Mouse (Mus musculus) retina, embryonic 14.5 days (tissue): ENCODE data around the gene Zmynd10.

ENCODE experiments used
- DNase-seq: peaks from one replicate; pipeline ENCODE4 v3.0.0-alpha.2; 2015; ENCODE audit warnings: low spot score

Zmynd10 gene

DNA sequence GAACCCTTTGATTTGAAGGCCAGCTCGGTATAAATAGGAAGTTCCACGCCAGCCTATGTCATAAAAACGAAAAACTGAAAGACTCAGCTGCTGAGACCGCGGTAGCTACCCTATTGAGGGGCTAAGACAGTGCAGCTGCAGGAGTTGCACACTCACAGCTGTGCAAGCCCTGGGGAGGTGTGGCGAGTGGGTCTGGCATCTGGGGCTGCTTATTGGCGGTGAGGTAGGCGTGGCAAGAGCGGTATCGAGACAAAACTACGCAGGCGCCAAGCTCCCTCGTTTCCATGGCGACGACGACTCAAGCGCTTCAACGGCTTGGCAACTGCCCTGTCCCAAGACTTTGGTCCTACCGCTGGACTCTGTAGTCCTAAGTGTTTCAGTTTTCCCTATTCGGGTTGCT is at the start of gene Zmynd10:
Zmynd10 (plus strand) TSS at position 273 of the 400 bp plus-strand sequence.
- peak; percentile 95 for DNase-seq

DNA sequence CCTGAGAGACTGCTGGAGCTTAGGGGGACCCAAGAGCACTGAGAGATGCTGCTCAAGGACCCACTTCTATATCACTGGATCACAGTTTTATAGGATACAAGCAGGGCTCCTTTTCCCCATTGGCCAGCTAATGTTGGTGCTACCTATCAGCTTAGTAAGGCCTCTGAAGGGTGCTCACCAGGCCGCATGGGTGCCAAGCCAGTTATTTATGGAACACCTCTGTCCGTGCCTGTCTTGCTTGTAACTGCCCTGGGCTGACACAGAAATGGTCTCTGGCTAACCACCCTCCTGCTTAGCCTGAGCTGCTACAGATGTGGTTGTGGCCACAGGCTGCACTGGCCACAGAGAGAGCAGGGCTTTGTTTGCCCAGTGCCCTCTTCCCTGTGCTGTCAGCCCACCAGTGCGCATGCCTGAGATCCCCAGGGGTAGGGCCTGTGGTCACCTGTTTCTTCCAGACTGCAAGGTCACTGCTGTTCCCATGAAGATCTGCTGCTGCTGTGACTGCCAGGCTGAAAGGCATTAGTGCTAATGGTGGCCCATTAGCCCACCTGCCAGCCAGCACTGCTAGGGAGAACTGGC is 46.3 kb upstream of the Zmynd10 start:
- no peak for DNase-seq

- no peak for DNase-seq
Measured at GRCm38 (mm10) chr9:107502131-107502846, 44.8 kb upstream of the Zmynd10 start.

GRCm38 (mm10) chr9:107504662-107505537 is 42.2 kb upstream of the Zmynd10 start:
- DNase-seq: no peak

DNA sequence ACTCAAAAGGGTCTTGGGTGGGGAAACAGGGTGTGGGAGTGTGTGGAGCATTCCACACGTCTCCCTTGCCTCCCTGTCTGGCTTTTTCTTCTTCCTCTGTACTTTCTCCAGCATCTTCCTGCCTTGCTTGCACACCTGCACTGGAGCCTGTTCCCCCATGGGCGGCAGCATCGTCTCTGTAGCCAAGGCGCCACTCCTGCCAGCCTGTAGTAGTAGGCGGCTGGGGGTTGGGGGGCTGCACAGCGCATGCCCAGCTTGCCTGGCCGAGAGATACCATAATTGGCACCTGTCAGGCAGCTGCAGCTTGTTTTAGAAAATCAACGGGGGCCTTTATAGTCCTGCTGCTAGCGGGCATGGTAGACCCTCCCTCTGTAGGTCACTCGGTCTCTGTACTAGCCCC is 38.8 kb upstream of the Zmynd10 start:
- no peak for DNase-seq

DNA sequence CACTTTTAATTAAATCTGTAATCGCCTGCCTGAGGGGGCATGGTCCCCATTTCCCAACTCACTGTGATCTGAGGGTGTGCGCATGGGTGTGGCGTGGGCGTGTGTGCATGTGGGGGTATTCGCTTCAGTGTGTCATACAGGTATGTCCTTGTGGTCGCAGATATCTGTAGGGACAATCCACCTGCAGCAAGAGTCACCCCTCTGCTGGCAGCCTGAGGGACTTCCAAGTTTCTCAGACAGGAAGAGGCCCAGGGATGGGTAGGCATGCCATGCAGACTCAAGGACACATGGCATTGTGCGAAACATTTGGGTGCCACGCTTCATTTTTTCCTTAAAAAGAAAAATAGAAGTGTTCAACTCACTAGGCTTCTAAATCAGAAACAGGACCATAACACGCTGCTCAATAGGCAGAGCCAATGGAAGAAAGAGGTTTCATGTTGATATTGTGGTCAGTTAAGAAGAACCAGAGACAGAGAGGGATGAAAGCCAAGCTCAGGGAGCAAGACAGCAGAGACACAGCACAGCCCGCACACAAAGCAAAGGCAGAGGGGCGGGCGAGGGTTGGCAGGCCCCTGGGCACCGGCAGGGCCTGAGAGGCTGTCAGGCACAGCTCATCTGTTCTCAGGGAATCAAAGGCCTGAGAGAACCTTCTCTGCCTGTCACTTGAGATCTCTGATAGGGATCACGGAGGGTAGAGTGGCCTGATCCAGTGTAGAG is 36.6 kb upstream of the Zmynd10 start:
- no peak for DNase-seq

DNA sequence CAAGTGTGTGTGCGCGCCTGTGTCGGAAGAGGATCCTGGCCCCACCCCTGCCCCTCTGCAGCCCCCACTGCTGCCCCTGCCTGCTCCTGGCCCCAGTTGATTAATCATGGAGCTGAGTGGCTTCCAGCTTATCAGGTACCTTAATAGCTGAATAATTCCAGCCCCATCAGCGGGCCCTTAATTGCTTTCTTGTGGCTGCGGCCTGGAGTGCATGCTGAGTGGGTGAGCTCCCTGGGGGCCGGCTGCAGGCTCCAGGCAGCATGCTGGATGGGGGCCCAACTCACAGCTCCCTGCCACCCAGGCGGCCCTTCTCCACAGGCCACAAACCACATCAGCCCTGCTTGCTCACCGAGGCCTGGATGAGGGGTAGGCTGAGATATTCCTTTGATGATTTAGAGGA is 35.7 kb upstream of the Zmynd10 start:
- DNase-seq: no peak

GRCm38 (mm10) chr9:107512326-107512725 is 34.8 kb upstream of the Zmynd10 start:
- DNase-seq: no peak

- peak; percentile 86 for DNase-seq
Measured at GRCm38 (mm10) chr9:107514303-107514955, 32.7 kb upstream of the Zmynd10 start.

- DNase-seq: no peak
Measured at GRCm38 (mm10) chr9:107520331-107520730, 26.8 kb upstream of the Zmynd10 start.

DNA sequence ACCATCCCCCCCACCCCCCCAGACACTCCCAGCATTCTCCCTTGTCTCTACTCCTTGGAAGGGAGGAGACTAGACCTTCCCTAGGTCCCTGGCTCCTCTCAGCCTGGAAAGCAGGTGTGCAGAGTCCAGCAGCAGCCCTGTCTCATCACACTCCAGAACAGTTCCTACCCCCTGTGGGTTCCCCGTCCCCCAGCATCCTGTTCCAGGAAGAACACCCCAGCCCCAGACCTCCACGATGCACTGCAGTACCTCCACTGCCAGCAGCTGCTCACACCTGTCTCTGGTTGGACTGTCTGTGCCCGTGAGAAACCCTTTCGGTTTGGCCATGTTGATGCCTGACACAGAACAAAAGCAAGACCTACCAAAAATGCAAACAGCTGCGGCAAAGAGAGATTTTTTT is 25.9 kb upstream of the Zmynd10 start:
- no peak for DNase-seq

- peak; percentile 43 for DNase-seq
Measured at GRCm38 (mm10) chr9:107521711-107522399, 25.2 kb upstream of the Zmynd10 start.

- no peak for DNase-seq
Measured at GRCm38 (mm10) chr9:107522400-107522711, 24.7 kb upstream of the Zmynd10 start.

DNA sequence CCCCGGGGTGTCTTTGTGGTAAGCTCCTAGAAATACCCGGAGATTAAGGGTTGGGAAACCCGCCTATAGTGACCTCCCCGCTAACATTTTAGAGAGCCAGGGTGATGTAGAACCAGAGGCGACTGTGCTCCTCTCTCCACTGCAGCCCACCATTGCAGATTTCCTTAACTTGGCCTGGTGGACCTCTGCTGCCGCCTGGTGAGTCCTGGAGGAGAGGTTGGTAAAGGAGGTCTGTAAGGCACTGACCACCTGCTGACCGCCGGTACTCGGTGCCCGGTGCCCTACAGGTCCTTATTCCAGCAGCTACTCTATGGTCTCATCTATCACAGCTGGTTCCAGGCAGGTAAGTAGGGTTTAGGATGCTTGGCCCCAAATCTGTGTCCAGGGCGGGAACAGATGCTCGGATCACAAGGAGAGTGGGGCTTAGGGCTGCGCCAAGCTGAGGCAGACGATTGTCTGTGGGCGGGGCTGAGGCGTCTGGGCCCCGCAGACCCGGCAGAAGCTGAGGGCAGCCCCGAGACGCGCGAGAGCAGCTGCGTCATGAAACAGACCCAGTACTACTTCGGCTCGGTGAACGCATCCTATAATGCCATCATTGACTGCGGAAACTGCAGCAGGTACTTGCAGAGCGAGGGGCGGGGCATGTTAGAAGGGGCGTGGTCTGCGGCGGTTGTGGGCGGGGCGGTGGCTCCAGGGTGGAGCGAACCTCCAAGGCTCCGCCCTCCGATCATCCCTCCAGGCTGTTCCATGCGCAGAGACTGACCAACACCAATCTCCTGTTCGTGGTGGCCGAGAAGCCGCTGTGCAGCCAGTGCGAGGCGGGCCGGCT is 20.7 kb upstream of the Zmynd10 start:
- peak; percentile 86 for DNase-seq

DNA sequence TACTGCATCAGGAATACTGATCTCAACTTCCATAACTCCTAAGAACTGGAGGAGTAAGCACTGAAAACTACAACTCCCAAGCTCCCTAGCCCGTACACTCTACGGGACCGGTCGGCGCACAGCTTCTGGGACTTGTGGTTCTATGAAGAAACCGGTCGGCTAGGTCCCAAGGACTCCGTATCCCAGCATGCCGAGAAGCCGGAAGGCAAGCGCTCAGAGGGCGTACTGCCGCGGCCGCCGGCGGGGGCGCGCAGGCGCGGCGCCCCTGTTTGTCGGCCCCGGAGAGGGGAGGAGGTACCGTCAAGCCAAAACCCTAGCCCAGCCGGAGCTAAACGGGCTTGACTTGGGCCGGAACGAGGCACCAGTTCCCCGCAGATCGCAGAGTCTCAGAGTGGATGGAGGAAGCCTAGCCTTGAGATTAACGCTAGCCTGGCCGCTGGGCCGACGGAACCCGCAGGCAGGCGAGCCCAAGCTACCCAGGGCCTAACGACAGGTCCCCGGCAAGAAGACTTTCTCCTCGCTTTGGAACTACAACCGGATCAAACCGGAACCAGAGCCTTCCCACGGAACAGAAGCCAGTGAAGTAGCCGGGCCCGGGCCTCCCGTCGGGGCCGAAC is 13.2 kb upstream of the Zmynd10 start, which contains the start of gene Tmem115:
Tmem115 (plus strand) TSS at position 155 of the 617 bp plus-strand sequence.
- peak; percentile 96 for DNase-seq

- DNase-seq: no peak
Measured at GRCm38 (mm10) chr9:107534408-107535202, 12.5 kb upstream of the Zmynd10 start.

DNA sequence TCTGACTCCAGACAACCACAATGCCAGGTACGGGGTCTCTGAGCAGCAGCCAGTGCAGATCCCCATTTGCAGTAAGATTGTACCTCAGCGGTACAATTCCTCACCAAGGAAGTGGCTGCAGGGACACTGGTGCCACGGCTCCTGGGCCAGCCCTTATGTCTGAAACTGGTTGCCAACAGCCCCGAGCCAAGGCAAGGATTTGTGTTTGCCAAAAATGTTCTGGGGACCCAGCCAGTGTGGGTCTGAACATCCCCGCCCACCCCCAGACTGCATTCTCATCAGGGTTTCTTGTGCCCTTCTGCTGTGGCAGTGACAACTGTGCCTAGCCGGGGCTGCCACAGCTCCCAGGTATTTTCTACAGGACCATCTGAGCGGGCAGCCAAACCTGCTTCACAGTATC is 8.9 kb upstream of the Zmynd10 start:
- no peak for DNase-seq

DNA sequence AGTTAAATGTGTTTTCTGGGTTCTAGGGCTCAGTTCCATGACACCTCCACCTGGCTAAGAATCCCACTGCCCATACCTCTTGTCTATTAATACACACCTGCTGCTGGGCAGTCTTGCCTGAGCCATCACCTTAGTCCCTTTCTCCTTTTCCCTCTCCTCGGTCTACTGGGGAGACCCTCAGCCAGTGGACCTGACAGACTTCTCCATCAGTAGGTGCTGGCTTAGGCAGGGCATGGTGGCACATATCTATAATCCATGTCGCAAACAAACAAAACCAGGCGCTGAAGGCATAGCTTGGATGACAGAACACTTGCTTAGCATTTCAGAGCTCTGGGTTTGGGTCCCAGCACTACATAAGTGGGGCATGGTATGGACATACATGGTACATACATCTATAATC is 8.4 kb upstream of the Zmynd10 start:
- no peak for DNase-seq

DNA sequence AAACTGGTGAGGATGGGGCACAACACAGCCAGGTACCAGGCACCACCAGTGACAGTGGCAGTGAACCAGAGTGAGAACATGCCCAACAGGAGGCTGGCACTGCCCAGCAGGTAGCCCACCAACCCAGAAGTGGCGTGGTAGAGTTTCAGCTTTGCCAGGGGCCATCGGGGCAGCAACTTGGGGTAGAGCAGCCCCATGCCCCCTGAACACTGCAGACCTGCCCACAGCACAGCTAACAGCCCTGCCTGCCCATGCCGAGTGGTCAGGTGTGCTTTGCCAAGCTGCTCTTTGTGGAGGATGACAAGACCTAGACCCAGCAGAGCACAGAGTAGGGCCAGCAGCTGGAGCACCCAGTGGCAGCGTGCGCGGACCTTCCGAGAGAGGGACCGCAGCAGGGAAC is 7.2 kb upstream of the Zmynd10 start:
- DNase-seq: no peak
